Mouse (Mus musculus): Measurements from ENCODE around the gene Gpr160. TPM values are rescaled to one million over a fixed set of nuclear protein-coding genes. Genes with fewer than 3 reads are reported as not detected.

Gene Gpr160
- polyA plus RNA-seq, 1 experiment: 35.8 TPM

DNA sequence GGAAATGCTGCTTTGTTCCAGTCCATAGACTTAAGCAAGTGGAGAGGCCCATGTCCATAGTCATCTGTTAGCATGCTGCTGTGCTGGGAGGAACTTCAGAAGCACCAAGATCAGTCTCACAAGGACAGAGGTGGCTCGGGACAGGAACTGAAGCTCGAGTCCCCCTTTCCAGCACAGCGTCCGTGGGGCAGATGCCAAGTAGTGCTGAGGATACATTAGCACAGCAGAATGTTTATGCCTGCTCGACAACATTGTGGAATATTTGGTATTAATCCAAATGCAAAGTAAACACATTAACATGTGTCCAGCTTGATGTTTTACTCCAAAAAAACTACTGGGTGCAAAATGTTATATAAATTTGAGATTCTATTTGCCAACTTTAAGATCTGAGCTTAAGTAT lies 41.0 kb downstream of the Gpr160 start:
- Histone ChIP-seq H3K27me3 (ENCODE audit: control insufficient read depth, insufficient read depth, low read length) (no peaks in the 10 kb centered on the region), H3K36me3 (ENCODE audit: control insufficient read depth, insufficient read depth, low read length) (peaks cover 30% of the 10 kb centered on the region), H3K27ac (ENCODE audit: insufficient read depth, low read depth, low read length) (no peak overlapping the region), H3K4me3 (ENCODE audit: low read depth, low read length) (no peak overlapping the region), H3K4me1 (ENCODE audit: control insufficient read depth, insufficient read depth, insufficient read length, low read length) (no peaks in the 10 kb centered on the region)
- TF ChIP-seq CTCF (IDR thresholded peaks at IDR 0.05; ENCODE audit: extremely low read depth, insufficient read length, insufficient replicate concordance, low read depth, low read length): no peak
- no peak for TF ChIP-seq POLR2A (IDR thresholded peaks at IDR 0.05; ENCODE audit: low read depth, low read length)
- 70% methylated on average over 5 of the region's 5 CpGs for WGBS

DNA sequence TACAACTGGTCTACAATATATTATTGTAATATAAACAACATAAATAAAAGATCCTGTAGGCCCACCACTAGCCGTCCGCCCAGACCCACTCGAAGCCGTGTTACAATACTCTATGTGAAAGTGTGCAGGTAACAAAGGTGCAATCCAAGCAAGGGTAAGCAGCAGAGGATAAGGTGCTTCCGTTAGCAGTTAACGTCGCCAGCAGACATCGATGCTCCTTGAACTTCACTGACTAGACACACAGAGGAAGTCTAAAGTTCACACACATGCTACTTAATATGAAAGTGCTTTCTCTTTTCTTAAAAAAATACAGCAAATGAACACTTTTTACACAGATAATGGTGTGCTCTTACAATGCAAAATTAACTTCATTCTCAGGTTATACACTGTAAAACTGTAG lies 43.7 kb downstream of the Gpr160 start:
- Histone ChIP-seq H3K36me3 (ENCODE audit: control insufficient read depth, insufficient read depth, low read length) (peaks cover 33% of the 10 kb centered on the region), H3K4me1 (ENCODE audit: control insufficient read depth, insufficient read depth, insufficient read length, low read length) (no peaks in the 10 kb centered on the region), H3K27me3 (ENCODE audit: control insufficient read depth, insufficient read depth, low read length) (no peaks in the 10 kb centered on the region), H3K4me3 (ENCODE audit: low read depth, low read length) (no peak overlapping the region), H3K27ac (ENCODE audit: insufficient read depth, low read depth, low read length) (no peak overlapping the region)
- TF ChIP-seq POLR2A (IDR thresholded peaks at IDR 0.05; ENCODE audit: low read depth, low read length) (no peak), CTCF (IDR thresholded peaks at IDR 0.05; ENCODE audit: extremely low read depth, insufficient read length, insufficient replicate concordance, low read depth, low read length) (no peak)
- 60% methylated on average over 8 of the region's 8 CpGs for WGBS

DNA sequence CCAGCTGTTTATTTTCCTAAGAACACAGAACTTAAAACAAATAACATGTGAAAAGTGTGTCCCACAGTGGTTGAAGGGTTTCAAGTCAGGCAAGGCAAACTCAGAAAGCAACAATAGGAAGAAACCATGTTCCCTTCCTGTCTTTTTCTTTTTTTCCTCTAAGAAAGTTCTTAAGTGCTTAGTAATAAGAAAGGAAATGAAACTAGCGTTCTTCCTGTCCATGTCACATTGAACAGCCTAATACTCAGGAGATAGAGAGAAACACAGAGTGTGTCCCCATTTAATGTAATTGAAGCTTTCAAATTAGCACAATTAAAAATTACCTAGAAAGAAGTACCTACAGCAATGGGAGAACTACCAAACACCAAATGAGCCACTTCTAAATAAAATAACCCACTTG lies 48.9 kb downstream of the Gpr160 start:
- Histone ChIP-seq H3K27me3 (ENCODE audit: control insufficient read depth, insufficient read depth, low read length) (no peaks in the 10 kb centered on the region), H3K36me3 (ENCODE audit: control insufficient read depth, insufficient read depth, low read length) (peaks cover 41% of the 10 kb centered on the region), H3K4me3 (ENCODE audit: low read depth, low read length) (no peak overlapping the region), H3K27ac (ENCODE audit: insufficient read depth, low read depth, low read length) (no peak overlapping the region), H3K4me1 (ENCODE audit: control insufficient read depth, insufficient read depth, insufficient read length, low read length) (no peaks in the 10 kb centered on the region)
- TF ChIP-seq POLR2A (IDR thresholded peaks at IDR 0.05; ENCODE audit: low read depth, low read length) (no peak), CTCF (IDR thresholded peaks at IDR 0.05; ENCODE audit: extremely low read depth, insufficient read length, insufficient replicate concordance, low read depth, low read length) (no peak)
- WGBS: 83% methylated on average over 1 of the region's 1 CpGs

DNA sequence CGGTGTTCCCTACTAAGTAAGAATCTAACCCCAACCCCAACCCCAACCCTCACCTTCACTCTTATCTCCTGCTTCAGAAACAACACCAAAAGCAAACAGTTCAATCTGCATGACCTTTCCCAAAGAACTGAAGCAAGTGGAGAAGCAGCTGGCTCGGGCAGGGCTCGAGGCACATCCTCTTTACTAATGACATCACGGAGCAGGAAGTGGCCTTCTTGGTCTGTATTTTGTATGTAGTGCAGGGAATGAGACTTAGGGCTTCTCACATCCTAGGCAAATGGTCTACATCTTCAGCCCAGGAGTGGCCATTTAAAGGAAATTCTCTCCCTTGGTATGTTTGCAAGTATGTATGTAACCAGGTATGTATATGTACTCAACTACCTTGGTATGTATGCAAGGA lies 61.4 kb downstream of the Gpr160 start:
- no peaks in the 10 kb centered on the region for H3K4me1 ChIP-seq (ENCODE audit: control insufficient read depth, insufficient read depth, insufficient read length, low read length)
- no peak overlapping the region for H3K4me3 ChIP-seq (ENCODE audit: low read depth, low read length)
- WGBS: 35% methylated on average over 4 of the region's 4 CpGs
- TF ChIP-seq CTCF (IDR thresholded peaks at IDR 0.05; ENCODE audit: extremely low read depth, insufficient read length, insufficient replicate concordance, low read depth, low read length) (no peak), POLR2A (IDR thresholded peaks at IDR 0.05; ENCODE audit: low read depth, low read length) (no peak)
- no peak overlapping the region for H3K27ac ChIP-seq (ENCODE audit: insufficient read depth, low read depth, low read length)
- no peaks in the 10 kb centered on the region for H3K27me3 ChIP-seq (ENCODE audit: control insufficient read depth, insufficient read depth, low read length)
- peaks cover 47% of the 10 kb centered on the region for H3K36me3 ChIP-seq (ENCODE audit: control insufficient read depth, insufficient read depth, low read length)

DNA sequence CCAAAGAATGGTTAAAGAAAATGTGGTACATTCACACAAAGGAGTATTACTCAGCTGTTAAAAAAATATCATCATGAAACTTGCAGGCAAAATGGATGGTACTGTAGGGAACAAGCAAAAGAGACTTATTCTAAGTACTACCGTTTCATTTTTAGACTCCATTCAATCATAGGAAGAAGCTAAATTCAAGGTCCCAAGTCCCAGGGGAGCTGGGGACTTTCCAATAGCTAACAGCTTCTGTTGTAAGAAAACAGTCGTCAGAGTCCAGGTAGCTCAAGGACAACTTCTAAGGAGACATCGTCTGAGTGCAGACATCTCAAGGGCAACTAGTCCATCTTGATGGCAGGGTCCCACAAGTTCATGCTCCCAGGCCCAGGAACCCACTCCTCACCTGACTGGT lies 71.9 kb downstream of the Gpr160 start:
- Histone ChIP-seq H3K27ac (ENCODE audit: insufficient read depth, low read depth, low read length) (no peak overlapping the region), H3K4me1 (ENCODE audit: control insufficient read depth, insufficient read depth, insufficient read length, low read length) (no peaks in the 10 kb centered on the region), H3K36me3 (ENCODE audit: control insufficient read depth, insufficient read depth, low read length) (peaks cover 33% of the 10 kb centered on the region), H3K4me3 (ENCODE audit: low read depth, low read length) (no peak overlapping the region), H3K27me3 (ENCODE audit: control insufficient read depth, insufficient read depth, low read length) (no peaks in the 10 kb centered on the region)
- WGBS: 80% methylated on average over 3 of the region's 3 CpGs
- TF ChIP-seq POLR2A (IDR thresholded peaks at IDR 0.05; ENCODE audit: low read depth, low read length) (no peak), CTCF (IDR thresholded peaks at IDR 0.05; ENCODE audit: extremely low read depth, insufficient read length, insufficient replicate concordance, low read depth, low read length) (no peak)

DNA sequence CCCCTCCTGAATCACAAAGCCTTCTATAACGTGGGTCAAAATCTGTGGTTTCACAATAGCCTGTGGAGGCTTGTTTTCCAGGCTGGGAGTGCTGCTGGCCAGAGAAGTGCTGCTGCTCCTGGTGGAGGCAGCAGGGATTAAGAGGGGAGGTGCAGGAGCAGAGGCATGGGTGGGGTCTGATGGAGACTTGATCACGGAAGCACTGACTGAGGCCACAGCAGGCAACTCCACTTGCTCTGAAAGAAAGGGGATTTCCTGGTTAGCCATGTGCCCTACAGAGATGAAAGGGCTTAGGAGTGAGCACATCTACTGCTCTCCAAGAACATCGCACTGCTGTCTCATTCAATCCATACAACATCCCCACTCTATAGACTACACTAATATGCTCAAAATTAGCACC lies 74.1 kb downstream of the Gpr160 start:
- H3K4me1 ChIP-seq (ENCODE audit: control insufficient read depth, insufficient read depth, insufficient read length, low read length): peaks cover 4% of the 10 kb centered on the region; the same call in 1 of the 2 replicates
- H3K4me3 ChIP-seq (ENCODE audit: low read depth, low read length): no peak overlapping the region
- 81% methylated on average over 3 of the region's 3 CpGs for WGBS
- TF ChIP-seq POLR2A (IDR thresholded peaks at IDR 0.05; ENCODE audit: low read depth, low read length) (no peak), CTCF (IDR thresholded peaks at IDR 0.05; ENCODE audit: extremely low read depth, insufficient read length, insufficient replicate concordance, low read depth, low read length) (no peak)
- peaks cover 26% of the 10 kb centered on the region for H3K36me3 ChIP-seq (ENCODE audit: control insufficient read depth, insufficient read depth, low read length)
- no peak overlapping the region for H3K27ac ChIP-seq (ENCODE audit: insufficient read depth, low read depth, low read length)
- H3K27me3 ChIP-seq (ENCODE audit: control insufficient read depth, insufficient read depth, low read length): no peaks in the 10 kb centered on the region

DNA sequence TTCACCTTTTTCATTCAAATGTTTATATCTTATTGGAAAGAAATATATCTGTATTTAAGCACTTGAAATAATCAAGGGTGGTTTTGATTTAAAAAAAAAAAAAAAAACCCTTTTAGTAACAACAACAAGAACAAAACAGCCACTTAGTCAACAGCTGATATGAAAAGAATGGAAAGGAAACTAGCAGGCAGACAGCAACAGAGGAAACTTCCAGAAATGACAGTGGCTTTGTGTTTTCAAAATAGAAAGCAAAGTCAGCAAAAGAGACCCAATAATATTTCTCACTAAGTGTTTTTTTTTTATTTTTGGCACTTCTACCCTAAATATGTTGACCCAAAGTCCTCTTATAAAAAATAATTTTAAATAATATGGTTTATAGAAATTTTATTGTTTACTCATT lies 78.6 kb downstream of the Gpr160 start:
- H3K27me3 ChIP-seq (ENCODE audit: control insufficient read depth, insufficient read depth, low read length): no peaks in the 10 kb centered on the region
- H3K36me3 ChIP-seq (ENCODE audit: control insufficient read depth, insufficient read depth, low read length): peaks cover 37% of the 10 kb centered on the region
- H3K4me1 ChIP-seq (ENCODE audit: control insufficient read depth, insufficient read depth, insufficient read length, low read length): peaks cover 4% of the 10 kb centered on the region; the same call in 1 of the 2 replicates
- TF ChIP-seq CTCF (IDR thresholded peaks at IDR 0.05; ENCODE audit: extremely low read depth, insufficient read length, insufficient replicate concordance, low read depth, low read length): no peak
- TF ChIP-seq POLR2A (IDR thresholded peaks at IDR 0.05; ENCODE audit: low read depth, low read length): no peak
- no peak overlapping the region for H3K27ac ChIP-seq (ENCODE audit: insufficient read depth, low read depth, low read length)
- H3K4me3 ChIP-seq (ENCODE audit: low read depth, low read length): no peak overlapping the region

Other genes with a start within 250 kb of the Gpr160 start
- gene Lrriq4, start 211.4 kb upstream of the Gpr160 start, polyA plus RNA-seq (2012; rRNA removed): not detected in 2 replicates
- not detected in 2 replicates for gene Lrrc34, start 208.1 kb upstream of the Gpr160 start, polyA plus RNA-seq (2012; rRNA removed)
- 1.7 and 4.0 TPM in 2 replicates for gene Lrrc31, start 156.1 kb upstream of the Gpr160 start, polyA plus RNA-seq (2012; rRNA removed)
- gene Samd7, start 109.7 kb upstream of the Gpr160 start, polyA plus RNA-seq (2012; rRNA removed): not detected in 2 replicates
- gene Sec62, start 63.1 kb upstream of the Gpr160 start, polyA plus RNA-seq (2012; rRNA removed): 2.7 and 4.6 TPM in 2 replicates
- gene Phc3, start 113.5 kb downstream of the Gpr160 start, polyA plus RNA-seq (2012; rRNA removed): 13.0 and 21.8 TPM in 2 replicates
- 4.9 and 7.0 TPM in 2 replicates for gene Prkci, start 139.8 kb downstream of the Gpr160 start, polyA plus RNA-seq (2012; rRNA removed)
- 3.4 and 8.5 TPM in 2 replicates for gene Skil, start 239.1 kb downstream of the Gpr160 start, polyA plus RNA-seq (2012; rRNA removed)